Mouse (Mus musculus): ENCODE data around the gene Med26. TPM values are rescaled to one million over a fixed set of nuclear protein-coding genes. Genes with fewer than 3 reads are reported as not detected.
A peak's percentile ranks its signal among the peaks of the same experiment; 100 is the strongest.

The Med26 gene
- 20.1 and 20.2 TPM in 2 replicates for polyA plus RNA-seq (2016; fragmentation: Nextera tagmentation; extraction: Ambion mirVana)

DNA sequence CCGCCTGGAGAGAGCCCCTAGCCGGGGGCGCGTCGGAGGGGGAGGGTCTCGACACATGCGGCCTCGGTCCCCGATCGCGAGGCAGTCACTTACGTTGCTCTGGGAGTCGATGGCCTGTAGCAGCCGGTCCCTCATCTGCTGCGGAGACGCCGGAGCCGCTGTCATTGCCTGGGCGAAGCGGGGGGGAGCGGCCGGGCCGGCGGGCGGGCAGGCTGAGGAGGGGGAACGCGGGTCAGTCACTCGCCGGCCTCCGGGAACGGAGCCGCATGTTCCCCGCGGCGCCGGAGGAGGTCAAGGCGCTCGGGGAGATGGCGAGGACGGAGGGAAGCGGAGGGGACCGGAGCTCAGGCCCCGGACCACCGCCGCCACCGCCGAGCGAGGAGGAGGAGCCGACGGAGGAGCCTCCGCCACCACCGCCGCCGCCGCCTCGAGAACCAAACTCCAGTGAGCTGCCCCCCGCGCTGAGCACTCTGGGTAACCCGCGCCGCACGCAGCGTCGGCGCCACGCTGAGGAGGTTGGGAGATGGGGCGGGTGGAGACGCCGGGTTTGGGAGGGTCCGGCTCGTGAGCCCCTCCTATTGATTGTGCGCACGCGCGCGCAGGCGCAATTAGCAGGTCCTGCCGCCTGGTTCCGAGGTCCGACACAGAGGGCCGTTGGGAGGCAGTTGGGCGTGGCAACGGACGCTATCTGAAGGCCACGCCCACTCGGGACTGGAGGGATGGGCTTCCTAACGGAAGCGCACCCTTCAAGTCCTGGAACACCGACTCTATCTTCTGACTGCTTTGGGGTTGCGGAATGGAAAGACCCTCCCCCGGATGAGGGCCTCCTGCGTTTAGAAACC lies at the start of gene Med26:
Gene Med26, minus strand, starts transcription at position 469 of the 842 bp plus-strand sequence.
- Histone ChIP-seq H3K4me1 (peaks cover 24% of the 10 kb centered on the region), H3K9me3 (no peaks in the 10 kb centered on the region), H3K4me3 (peak within 1 kb of the TSS; percentile 99), H3K27me3 (replicated peaks; ENCODE audit: low read depth, poor library complexity, severe bottlenecking) (no peaks in the 10 kb centered on the region), H3K36me3 (replicated peaks) (peaks cover 35% of the 10 kb centered on the region), H3K27ac (replicated peaks) (peak within 1 kb of the TSS; percentile 94)
- peak; percentile 99 for DNase-seq (ENCODE audit: low spot score)
- WGBS, result under 1% methylated on average over 92 of the region's 92 CpGs

- DNase-seq (ENCODE audit: low spot score), result peak; percentile 34
- H3K36me3 ChIP-seq (replicated peaks), result no peaks in the 10 kb centered on the region
- WGBS, result 58% methylated on average over 2 of the region's 2 CpGs
- H3K9me3 ChIP-seq, result no peaks in the 10 kb centered on the region
- H3K4me1 ChIP-seq, result no peaks in the 10 kb centered on the region
- H3K27ac ChIP-seq (replicated peaks), result no peak overlapping the region
- H3K4me3 ChIP-seq, result no peak overlapping the region
- H3K27me3 ChIP-seq (replicated peaks; ENCODE audit: low read depth, poor library complexity, severe bottlenecking), result no peaks in the 10 kb centered on the region
Observed at GRCm38 (mm10) chr8:72590198-72590597, 42.1 kb upstream of the Med26 start.

DNA sequence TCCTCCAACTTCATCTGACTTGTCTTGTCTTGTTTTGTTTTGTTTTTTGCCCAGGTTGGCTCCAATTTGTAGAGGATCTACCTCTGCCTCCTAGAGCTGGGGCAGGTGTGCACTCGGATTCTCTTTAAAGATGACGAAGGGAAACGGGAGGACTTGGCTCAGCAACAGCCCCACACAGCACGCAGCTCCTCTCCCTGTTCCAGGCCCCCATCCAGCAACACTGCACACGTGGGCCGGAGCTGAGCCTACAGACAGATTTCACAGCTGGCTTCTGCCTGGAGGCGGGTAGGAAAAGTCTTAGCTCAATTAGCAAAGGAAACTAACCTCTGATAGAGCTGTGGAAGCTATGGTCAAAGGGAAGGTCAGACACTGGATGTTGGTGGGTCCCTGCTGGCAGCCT lies 41.2 kb upstream of the Med26 start:
- Histone ChIP-seq H3K4me3 (no peak overlapping the region), H3K36me3 (replicated peaks) (no peaks in the 10 kb centered on the region), H3K9me3 (no peaks in the 10 kb centered on the region), H3K4me1 (no peaks in the 10 kb centered on the region), H3K27me3 (replicated peaks; ENCODE audit: low read depth, poor library complexity, severe bottlenecking) (no peaks in the 10 kb centered on the region), H3K27ac (replicated peaks) (no peak overlapping the region)
- 74% methylated on average over 7 of the region's 7 CpGs for WGBS
- DNase-seq (ENCODE audit: low spot score), result no peak

GRCm38 (mm10) chr8:72588865-72589264 lies 40.8 kb upstream of the Med26 start:
- H3K27me3 ChIP-seq (replicated peaks; ENCODE audit: low read depth, poor library complexity, severe bottlenecking), result no peaks in the 10 kb centered on the region

GRCm38 (mm10) chr8:72587806-72588205 lies 39.7 kb upstream of the Med26 start:
- Histone ChIP-seq H3K27ac (replicated peaks) (no peak overlapping the region), H3K4me3 (no peak overlapping the region), H3K4me1 (no peaks in the 10 kb centered on the region), H3K9me3 (no peaks in the 10 kb centered on the region), H3K36me3 (replicated peaks) (no peaks in the 10 kb centered on the region), H3K27me3 (replicated peaks; ENCODE audit: low read depth, poor library complexity, severe bottlenecking) (no peaks in the 10 kb centered on the region)
- no peak for DNase-seq (ENCODE audit: low spot score)
- WGBS, result 76% methylated on average over 6 of the region's 6 CpGs

More at GRCm38 (mm10) chr8:72588865-72589264, 40.8 kb upstream of the Med26 start:
- DNase-seq (ENCODE audit: low spot score), result no peak
- H3K4me3 ChIP-seq, result no peak overlapping the region
- H3K27ac ChIP-seq (replicated peaks), result no peak overlapping the region
- no peaks in the 10 kb centered on the region for H3K36me3 ChIP-seq (replicated peaks)
- H3K4me1 ChIP-seq, result no peaks in the 10 kb centered on the region
- 88% methylated on average over 10 of the region's 10 CpGs for WGBS
- H3K9me3 ChIP-seq, result no peaks in the 10 kb centered on the region

GRCm38 (mm10) chr8:72584390-72584789 lies 36.3 kb upstream of the Med26 start:
- H3K4me3 ChIP-seq, result no peak overlapping the region
- H3K9me3 ChIP-seq, result no peaks in the 10 kb centered on the region
- no peaks in the 10 kb centered on the region for H3K4me1 ChIP-seq
- H3K36me3 ChIP-seq (replicated peaks), result no peaks in the 10 kb centered on the region
- H3K27me3 ChIP-seq (replicated peaks; ENCODE audit: low read depth, poor library complexity, severe bottlenecking), result no peaks in the 10 kb centered on the region
- WGBS, result 87% methylated on average over 6 of the region's 6 CpGs
- no peak overlapping the region for H3K27ac ChIP-seq (replicated peaks)
- DNase-seq (ENCODE audit: low spot score), result no peak

DNA sequence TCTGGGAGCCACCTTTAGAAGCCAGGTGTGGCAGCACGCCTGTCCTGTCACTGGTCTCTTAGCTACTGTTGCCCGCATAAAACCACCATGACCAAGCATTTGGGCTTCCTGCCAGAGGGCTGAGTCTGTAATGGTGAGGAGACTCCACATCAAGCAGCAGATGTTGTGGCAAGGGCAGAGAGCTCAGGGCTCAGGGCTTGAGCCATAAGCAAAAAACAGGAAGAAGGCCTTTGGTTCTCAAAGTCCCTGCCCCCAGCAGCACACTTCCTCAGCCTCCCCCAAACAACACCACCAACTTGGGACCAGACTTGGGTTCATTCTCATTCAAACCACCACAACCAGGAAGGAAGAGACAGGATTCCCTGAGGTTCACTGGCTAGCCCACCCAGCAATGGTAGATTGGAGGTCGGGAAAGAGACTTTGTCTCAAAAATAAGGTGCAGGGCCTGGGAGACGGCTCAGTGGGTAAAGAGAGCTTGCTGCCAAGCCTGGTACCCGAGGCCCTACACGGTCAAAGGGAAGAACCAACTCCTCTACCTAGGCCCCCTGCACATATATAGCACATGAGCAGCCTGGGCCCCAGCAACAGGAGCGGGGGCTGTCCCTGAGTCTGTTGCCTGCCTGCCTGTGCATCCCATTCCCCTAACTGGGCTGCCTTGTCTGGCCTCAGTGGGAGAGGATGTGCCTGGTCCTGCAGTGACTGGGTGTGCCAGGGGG lies 35.1 kb upstream of the Med26 start:
- no peak overlapping the region for H3K4me3 ChIP-seq
- no peak overlapping the region for H3K27ac ChIP-seq (replicated peaks)
- WGBS, result 85% methylated on average over 7 of the region's 7 CpGs
- H3K4me1 ChIP-seq, result no peaks in the 10 kb centered on the region
- no peak for DNase-seq (ENCODE audit: low spot score)
- H3K36me3 ChIP-seq (replicated peaks), result no peaks in the 10 kb centered on the region
- no peaks in the 10 kb centered on the region for H3K27me3 ChIP-seq (replicated peaks; ENCODE audit: low read depth, poor library complexity, severe bottlenecking)
- H3K9me3 ChIP-seq, result no peaks in the 10 kb centered on the region

GRCm38 (mm10) chr8:72579374-72579773 lies 31.3 kb upstream of the Med26 start:
- Histone ChIP-seq H3K9me3 (no peaks in the 10 kb centered on the region), H3K27ac (replicated peaks) (no peak overlapping the region), H3K4me1 (no peaks in the 10 kb centered on the region), H3K27me3 (replicated peaks; ENCODE audit: low read depth, poor library complexity, severe bottlenecking) (no peaks in the 10 kb centered on the region), H3K36me3 (replicated peaks) (no peaks in the 10 kb centered on the region), H3K4me3 (no peak overlapping the region)
- no peak for DNase-seq (ENCODE audit: low spot score)
- 71% methylated on average over 9 of the region's 9 CpGs for WGBS

GRCm38 (mm10) chr8:72577941-72578340 lies 29.9 kb upstream of the Med26 start:
- Histone ChIP-seq H3K27ac (replicated peaks) (no peak overlapping the region), H3K27me3 (replicated peaks; ENCODE audit: low read depth, poor library complexity, severe bottlenecking) (no peaks in the 10 kb centered on the region), H3K9me3 (no peaks in the 10 kb centered on the region), H3K36me3 (replicated peaks) (no peaks in the 10 kb centered on the region), H3K4me1 (peaks cover 2% of the 10 kb centered on the region), H3K4me3 (no peak overlapping the region)
- 61% methylated on average over 1 of the region's 1 CpGs for WGBS
- no peak for DNase-seq (ENCODE audit: low spot score)

DNA sequence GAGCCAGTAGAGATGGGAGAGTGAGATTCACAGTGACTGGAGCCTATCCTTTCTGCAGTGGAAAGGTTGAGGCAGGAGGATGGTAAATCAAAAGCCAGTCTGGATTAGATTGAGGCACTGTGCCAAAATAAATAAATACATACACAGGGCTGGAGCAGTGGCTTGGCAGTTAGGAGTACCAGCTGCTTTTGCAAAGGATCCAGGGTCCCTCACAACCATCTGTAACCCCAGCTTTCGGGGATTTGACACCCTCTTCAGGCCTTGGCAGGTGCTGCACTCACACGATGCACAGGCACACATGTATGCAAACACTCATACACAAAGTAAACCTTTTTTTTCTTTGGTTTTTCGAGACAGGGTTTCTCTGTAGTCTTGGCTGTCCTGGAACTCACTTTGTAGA lies 29.2 kb upstream of the Med26 start:
- Histone ChIP-seq H3K27me3 (replicated peaks; ENCODE audit: low read depth, poor library complexity, severe bottlenecking) (no peaks in the 10 kb centered on the region), H3K27ac (replicated peaks) (no peak overlapping the region), H3K9me3 (no peaks in the 10 kb centered on the region), H3K4me3 (no peak overlapping the region), H3K4me1 (peaks cover 9% of the 10 kb centered on the region), H3K36me3 (replicated peaks) (no peaks in the 10 kb centered on the region)
- DNase-seq (ENCODE audit: low spot score), result no peak
- 78% methylated on average over 3 of the region's 3 CpGs for WGBS

GRCm38 (mm10) chr8:72575915-72576314 lies 27.8 kb upstream of the Med26 start:
- Histone ChIP-seq H3K27me3 (replicated peaks; ENCODE audit: low read depth, poor library complexity, severe bottlenecking) (no peaks in the 10 kb centered on the region), H3K4me1 (peaks cover 11% of the 10 kb centered on the region), H3K36me3 (replicated peaks) (no peaks in the 10 kb centered on the region), H3K4me3 (no peak overlapping the region), H3K27ac (replicated peaks) (no peak overlapping the region), H3K9me3 (no peaks in the 10 kb centered on the region)
- no peak for DNase-seq (ENCODE audit: low spot score)
- WGBS, result 92% methylated on average over 6 of the region's 6 CpGs

GRCm38 (mm10) chr8:72573450-72573849 lies 25.4 kb upstream of the Med26 start:
- H3K36me3 ChIP-seq (replicated peaks), result peaks cover 14% of the 10 kb centered on the region
- H3K9me3 ChIP-seq, result no peaks in the 10 kb centered on the region
- H3K27me3 ChIP-seq (replicated peaks; ENCODE audit: low read depth, poor library complexity, severe bottlenecking), result no peaks in the 10 kb centered on the region
- no peak overlapping the region for H3K4me3 ChIP-seq
- no peak for DNase-seq (ENCODE audit: low spot score)
- H3K27ac ChIP-seq (replicated peaks), result no peak overlapping the region
- 86% methylated on average over 6 of the region's 6 CpGs for WGBS
- H3K4me1 ChIP-seq, result peaks cover 22% of the 10 kb centered on the region

DNA sequence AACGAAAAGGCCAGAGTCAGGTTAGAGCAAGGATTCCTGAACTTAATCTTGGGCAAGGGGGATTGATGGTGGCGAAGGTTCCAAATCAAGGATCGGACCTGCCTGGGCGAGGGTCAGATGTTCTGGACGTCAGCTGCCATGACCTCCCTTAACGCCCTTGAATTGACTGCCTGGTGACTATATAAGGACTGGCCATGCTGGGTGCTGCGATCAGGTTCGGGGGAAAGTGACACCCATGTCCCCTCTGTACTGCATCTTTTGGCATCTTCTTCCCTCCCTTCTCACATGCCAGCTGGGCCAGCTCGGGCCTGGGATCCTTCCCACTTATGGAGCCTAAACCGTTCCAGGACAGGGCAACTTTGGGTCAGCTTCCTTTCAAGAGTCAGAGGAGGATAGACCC lies 24.4 kb upstream of the Med26 start:
- no peaks in the 10 kb centered on the region for H3K9me3 ChIP-seq
- peak overlapping the region; percentile 91; the same call in 1 of the 2 replicates for H3K27ac ChIP-seq (replicated peaks)

More for the DNA sequence above, 24.4 kb upstream of the Med26 start:
- Histone ChIP-seq H3K36me3 (replicated peaks) (peaks cover 23% of the 10 kb centered on the region), H3K27me3 (replicated peaks; ENCODE audit: low read depth, poor library complexity, severe bottlenecking) (no peaks in the 10 kb centered on the region), H3K4me3 (peak overlapping the region; percentile 74), H3K4me1 (peaks cover 22% of the 10 kb centered on the region)
- no peak for DNase-seq (ENCODE audit: low spot score)
- WGBS, result 5% methylated on average over 10 of the region's 10 CpGs

All from embryonic facial prominence, embryonic 10.5 days (tissue).